Mouse (Mus musculus): ENCODE measurements at regions not wholly inside any gene's neighbourhood (a gene's known extent, or its start where the extent isn't known, plus 50 kb on each side); places are given as distances from the start of the nearest gene placed in this dataset.

DNA sequence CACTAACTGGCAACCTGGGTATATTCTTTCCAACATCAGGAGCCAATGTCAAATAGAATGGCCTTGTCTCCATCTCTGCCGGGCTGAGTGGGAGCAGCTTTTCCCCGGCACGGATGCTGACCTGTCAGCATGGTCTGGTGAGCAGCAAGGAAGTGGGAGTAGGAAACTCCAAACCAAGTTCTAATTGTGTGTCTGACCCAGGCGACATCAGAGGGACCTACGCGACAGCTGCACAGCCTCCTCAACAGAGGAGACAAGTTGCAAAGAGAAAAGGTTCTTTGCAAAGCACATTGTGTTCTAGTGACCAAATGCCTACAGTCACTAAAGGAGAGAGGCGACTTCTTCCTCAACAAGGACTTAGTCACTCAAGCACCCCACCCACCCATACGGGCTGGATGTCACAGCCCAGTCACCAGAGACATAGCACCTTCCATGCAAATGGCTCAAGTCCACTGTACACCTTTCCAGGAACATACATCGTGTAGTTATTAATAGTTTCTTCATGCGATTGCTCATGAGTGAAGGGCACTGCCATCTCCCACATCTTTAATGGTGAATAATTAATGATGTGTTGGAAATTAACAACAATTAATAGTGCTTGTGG, 334.8 kb upstream of the Hnrnpa3 start:
- in situ Hi-C loops (cut with MboI), result no loop called here

DNA sequence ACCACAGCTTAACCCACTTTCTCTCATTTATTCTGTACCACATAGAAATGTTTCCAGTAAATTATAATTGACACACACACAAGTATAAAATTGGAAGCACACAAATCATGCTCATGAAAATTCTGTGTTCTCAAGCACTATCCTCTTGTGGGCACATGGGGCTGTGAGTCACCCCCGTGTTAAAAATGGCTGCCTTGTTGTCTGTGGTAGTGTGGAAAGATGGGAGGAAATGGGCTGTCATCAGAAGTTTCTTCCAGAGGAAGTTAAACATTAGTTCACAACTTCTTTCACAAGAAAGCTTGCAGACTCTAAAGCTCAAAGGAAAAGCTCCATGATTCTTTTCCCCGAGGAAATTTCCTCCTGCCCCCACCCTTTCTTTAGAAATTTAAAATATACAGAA, 329.5 kb upstream of the Hnrnpa3 start:
- in situ Hi-C loops (cut with MboI), result no loop called here

DNA sequence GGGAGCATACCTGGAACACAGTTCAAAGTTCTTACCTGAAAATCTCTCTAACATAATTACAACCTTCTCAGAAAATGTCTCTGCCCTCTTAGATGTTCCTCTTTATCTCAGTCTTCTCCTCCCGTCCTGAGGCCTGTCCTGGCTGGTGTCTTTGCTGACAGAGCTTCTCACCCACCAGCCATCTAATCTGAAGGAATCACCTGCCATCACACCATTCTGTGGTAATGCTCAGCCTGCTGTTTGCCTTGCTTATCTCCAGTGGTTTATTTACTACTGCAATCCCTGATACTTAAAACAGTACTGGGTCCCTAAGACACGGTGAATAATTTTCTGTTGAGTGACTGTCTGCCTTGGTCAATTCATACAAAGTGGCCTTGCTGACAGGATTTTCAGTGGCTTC, 317.8 kb upstream of the Hnrnpa3 start:
- in situ Hi-C loops (cut with MboI), result no loop called here

- in situ Hi-C loops (cut with MboI), result no loop called here
Observed at GRCm38 (mm10) chr2:75341726-75342280, 317.3 kb upstream of the Hnrnpa3 start.

DNA sequence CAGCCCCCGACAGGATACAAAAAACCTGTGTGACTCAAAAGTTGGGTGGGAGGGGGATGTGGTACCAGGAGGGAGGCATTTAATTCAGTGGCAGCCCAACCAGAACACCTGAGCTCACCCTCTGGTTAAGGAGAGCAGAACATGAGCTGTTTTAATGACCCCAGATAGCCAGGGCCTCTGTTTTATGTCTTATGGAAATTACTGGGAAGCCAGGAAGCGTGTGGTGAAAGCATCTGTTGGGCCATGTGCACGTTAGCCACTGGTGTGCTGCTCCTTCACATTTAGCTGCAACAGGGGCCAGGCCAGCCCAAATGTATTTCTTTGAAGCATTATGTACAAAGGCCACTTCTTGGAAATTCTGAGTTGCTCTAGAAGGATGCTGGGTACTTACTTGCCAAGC, 308.2 kb upstream of the Hnrnpa3 start:
- in situ Hi-C loops (cut with MboI), result no loop called here

DNA sequence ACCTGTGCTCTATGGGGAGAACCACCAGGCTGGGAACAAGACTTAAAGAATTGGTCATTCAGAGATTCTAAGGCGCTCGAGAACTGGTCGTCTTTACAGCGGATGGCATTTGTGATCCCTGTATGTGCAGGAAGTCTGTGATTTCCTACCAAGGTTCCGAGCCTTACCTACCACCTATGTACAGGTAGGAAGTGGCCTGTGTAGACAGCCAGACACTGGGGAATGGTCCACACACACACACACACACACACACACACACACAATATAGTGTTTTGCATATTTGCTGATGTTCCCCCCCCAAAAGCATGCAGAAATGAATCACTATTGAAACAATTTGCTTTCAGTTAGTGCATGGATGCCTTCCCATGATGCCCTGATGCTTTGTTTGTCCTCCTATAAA, 307.1 kb upstream of the Hnrnpa3 start:
- in situ Hi-C loops (cut with MboI), result no loop called here

GRCm38 (mm10) chr2:75352564-75352963, 306.5 kb upstream of the Hnrnpa3 start:
- in situ Hi-C loops (cut with MboI), result no loop called here

GRCm38 (mm10) chr2:75356691-75357375, 302.2 kb upstream of the Hnrnpa3 start:
- in situ Hi-C loops (cut with MboI), result no loop called here

DNA sequence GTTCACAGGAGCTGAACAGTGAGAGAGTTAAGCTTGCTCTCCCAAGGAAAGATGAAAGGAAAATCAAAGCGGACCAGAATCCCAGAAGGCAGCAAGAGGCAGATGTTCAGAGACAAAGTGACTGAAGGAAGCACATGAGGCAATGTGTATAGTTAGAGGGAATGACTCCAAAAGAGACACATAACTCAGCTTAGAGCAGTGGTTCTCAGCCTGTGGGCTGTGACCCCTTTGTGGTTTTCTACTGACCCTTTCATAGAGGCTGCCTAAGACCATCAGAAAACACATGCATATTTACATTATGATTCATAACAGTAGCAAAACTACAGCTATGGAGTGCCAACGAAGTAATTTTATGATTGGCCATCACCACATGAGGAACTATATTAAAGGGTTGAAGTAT, 301.5 kb upstream of the Hnrnpa3 start:
- in situ Hi-C loops (cut with MboI), result no loop called here

DNA sequence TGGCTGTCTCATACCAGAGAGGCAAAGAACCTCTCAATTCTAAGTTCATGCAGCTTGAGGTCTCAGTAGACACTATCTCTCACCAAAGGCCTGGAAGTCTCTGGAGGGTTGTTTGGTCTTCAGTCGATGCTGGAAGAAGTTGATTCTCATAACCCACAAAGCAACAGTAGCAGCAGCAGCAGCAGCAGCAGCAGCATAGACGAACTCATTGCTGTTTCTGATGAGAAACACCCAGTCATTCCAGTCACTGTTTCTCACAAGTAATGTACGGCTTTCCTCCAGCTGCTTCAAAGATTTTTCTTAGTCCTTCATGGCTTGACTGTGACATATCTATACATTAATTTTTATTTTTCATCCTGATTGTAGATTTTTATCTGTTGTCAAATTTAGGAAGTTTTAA, 298.1 kb upstream of the Hnrnpa3 start:
- in situ Hi-C loops (cut with MboI), result no loop called here

- in situ Hi-C loops (cut with MboI), result no loop called here
Observed at GRCm38 (mm10) chr2:75376666-75377065, 282.4 kb upstream of the Hnrnpa3 start.

DNA sequence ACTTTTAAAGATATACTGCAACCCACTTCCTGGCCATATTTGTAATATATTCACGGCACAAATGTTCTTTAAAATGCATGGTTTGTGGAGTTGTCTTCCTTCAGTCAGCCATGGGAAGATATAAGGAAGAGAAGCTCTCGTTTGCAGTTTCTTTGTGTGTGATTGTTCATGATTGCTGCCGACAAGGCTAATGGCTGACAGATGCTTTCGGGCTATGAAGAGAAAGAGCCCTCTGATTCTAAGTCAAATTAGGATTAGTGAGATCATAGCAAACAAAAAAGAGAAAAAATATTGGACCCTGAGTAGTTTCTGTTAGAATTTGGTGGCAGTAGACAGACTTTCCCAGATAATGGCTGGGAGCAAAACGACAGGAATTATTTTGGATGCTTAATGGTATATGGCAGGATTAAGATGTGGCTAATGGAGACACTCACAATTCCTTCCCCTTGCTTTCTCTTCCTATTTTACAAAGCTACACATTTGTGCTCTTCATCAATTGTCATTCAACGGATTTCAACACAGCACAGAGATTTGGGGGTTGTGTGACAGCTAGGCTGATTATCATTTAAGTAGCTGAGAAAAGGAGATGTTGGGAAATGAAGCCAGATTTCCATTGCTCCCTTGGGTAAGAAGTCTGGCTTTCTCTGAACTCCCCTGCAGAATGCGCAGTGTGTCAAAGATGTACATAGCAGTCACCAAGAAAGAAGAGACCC, 273.4 kb upstream of the Hnrnpa3 start:
- in situ Hi-C loops (cut with MboI), result no loop called here

- in situ Hi-C loops (cut with MboI), result no loop called here
Observed at GRCm38 (mm10) chr2:75386636-75387035, 272.4 kb upstream of the Hnrnpa3 start.

DNA sequence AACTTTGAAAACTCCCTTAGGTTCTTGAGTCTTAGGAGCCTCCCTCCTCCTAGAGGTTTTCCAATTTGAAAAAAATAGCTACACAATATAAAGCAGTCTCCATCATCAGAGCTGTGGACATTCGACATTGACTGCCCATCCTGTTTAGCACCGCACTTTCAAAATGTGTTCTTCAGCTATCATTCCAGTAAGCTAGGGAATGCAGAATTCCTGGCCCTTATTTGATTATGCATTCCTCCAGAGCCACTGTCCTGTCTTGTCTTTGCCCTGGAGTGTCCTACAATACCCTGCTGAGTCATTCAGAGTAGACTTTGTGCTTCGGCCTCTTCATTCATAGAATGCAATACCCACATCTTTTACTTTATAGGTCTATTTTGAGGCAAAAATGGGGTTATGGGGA, 267.0 kb upstream of the Hnrnpa3 start:
- in situ Hi-C loops (cut with MboI), result no loop called here

DNA sequence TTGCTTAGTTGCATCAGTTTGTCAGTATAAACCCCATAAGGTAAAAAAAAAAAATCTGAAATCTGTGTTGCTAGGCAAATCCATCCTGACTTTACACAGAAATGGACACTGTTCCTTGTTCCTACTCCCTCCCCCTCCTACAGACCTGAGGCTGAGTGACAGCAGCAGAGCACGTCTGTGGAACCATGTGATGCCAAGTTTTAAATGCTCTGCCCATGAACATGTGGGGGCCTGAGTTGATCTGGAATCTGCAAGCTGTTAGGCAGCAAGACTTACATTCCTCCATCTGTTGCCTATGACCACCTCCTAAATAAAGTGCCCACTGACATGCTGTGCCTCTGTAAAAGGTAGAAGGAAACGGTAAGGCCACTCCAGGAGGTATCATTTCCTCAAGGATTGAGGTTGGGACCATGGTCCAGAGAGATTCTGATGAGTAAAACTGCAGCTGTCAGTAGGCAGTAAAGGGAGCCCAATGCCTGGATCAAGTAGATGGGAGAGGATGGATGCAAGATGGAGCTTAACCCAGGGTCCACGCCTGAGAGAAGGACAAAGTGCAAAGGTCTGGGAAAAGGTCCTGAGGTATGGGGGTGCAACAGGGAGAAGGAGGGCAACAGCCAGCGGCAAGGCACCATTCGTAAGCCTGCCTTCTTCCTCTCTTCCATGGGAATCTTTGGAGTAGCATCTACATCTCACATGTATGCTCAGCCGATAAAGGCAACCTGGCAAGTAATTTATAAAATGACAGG, 264.0 kb upstream of the Hnrnpa3 start:
- in situ Hi-C loops (cut with MboI), result no loop called here

DNA sequence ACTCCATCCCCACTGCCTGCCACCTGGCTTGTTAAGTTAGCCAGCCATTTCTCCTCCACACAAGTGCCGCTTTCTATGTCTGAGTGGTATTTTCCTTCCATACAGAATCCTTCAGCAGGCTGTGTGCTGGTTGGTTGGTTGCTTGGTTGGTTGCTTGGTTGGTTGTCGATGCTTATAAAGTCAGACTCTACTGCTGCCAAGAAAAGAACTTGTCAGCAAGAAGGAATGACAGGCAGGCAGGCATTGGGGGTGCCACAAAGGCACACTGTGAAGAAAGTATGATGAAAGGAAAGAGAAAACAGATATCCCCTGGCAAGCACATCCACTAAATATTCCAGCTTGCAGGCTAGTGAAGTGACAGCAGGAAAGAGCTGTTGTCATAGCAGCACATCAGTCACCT, 263.0 kb upstream of the Hnrnpa3 start:
- in situ Hi-C loops (cut with MboI), result no loop called here

GRCm38 (mm10) chr2:75400291-75400870, 258.7 kb upstream of the Hnrnpa3 start:
- in situ Hi-C loops (cut with MboI), result no loop called here

GRCm38 (mm10) chr2:75403791-75404190, 255.3 kb upstream of the Hnrnpa3 start:
- in situ Hi-C loops (cut with MboI), result no loop called here

DNA sequence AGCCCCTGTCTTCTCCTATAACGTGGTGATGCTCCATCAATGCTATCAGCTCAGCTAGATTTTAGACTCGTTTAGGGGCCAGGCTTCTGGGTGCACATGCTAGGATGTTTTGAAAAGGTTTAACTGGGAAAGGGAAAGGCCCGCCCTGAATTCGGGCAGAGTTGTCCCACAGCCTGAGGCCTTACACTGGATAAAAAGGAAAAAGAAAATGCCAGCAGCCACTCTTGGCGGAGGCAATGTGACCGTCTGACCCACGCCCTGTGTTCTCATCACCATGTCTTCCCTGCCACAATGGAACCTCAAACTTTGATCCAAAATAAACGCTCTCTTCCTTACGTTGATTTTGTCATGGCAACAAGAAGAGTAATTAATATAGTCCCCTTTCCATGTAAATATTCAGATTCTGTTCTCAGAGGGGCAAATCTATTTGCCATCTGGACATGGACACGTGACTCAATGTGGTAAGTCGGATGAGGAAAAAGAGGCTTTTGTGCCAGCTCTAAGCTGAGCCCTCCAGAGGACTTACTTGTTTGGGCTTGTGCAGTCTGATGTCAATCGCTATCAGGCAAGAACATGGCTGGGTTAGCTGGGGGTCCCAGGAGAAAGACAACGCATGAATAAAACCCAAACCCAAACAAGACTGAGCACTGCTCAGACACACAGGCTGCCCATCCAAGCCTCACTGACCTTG, 253.4 kb upstream of the Hnrnpa3 start:
- in situ Hi-C loops (cut with MboI), result no loop called here

DNA sequence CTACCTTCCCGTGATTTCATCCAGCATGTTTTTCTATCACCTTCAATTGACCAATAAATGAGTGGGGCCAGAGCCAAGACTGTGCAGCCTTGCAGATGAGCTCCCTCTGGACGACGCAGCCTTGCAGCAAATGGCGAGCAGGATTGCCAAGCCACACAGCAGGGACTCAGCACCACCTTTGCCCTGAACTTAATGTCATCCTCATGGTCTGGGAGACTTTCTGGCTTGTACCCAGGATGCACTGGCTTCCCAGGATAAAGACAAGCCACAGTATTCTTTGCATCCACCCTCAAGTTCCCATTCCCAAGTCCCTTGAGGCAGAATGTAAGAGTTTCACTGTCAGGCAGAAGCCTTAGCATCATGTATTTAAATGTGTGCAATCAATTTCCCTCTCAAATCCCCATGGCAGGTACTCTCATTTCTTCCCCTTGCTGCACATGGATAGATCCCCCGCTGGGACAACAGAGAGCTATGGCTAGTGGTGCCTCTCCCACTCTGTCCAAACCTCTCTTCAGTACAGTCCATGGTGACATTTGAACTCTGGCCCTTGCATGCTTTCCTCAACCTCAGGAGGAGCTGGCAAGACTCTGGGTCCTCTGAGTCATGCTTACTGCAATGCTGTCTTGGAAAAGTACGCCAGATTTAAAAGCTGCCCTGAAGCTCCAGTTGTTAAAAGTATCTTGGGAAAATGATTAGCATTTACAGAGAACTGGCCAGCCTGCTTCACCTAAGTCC, 252.2 kb upstream of the Hnrnpa3 start:
- in situ Hi-C loops (cut with MboI), result no loop called here

DNA sequence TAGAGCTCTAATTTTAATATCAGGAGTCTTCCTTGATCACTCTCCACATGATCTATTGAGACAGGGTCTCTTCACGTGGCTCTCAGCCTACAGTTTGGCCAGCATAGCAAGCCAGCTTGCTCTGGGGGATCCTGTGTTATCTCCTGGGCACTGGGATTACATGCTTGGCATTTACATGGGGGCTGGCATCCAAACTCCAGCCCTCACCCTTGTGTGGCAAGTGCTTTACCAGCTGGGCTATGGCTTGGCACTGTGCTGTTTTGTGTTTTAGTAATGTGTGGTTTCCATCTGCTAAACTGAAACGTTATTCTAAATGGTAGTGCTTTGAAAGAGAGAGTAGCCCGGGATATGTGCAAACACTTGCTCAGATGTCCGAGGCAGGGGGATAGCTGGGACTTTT, 251.5 kb upstream of the Hnrnpa3 start:
- in situ Hi-C loops (cut with MboI), result no loop called here

All from mature B cell (primary cell).